Mouse (Mus musculus): Measurements from ENCODE around the gene Mfsd2b. TPM values are rescaled to one million over a fixed set of nuclear protein-coding genes. Genes with fewer than 3 reads are reported as not detected.

Gene Mfsd2b
- total RNA-seq, 2 experiments from 2014 or later, result 5.2 to 5.9 TPM

DNA sequence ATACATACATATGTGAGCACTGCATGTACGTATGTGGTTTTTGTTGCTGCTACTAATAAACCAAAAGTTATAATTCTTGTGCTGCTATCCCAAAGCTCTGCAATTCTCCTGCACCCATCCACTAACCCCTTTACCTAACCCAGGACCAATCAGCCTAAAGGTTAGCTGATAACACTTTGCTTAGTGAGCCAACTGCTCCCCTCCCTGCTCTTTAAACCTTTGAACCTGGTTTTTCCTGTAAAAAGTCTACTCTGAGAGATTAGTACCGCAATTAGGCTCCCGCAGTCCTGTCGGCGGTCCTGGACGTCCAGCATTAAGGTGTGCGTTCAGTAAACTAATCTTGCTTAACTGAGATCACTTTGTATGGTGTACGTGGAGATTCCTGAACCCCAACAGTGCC lies 1.5 kb upstream of the Mfsd2b start:
- no peak for DNase-seq (ENCODE audit: low spot score in 2 of 2)

DNA sequence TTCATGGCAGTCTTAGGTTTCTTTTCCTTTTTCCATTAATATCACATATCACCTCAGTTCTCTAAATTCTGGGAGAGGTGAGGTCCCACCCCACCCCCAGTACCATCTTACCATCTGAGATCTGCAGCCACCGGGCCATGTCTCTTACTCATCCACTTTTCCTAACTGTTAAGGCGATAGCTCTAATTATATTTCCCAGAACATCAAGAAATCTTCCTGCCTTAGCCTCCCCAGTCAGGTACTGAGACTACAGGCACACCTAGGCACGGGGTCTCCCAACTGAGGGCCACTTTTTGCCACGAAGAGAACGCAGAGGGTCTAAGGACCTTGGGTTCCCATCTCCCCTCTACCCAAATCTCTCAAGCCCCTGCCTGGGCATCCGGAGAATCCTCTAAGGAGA lies 628 bp downstream of the Mfsd2b start:
- no peak for DNase-seq (ENCODE audit: low spot score in 2 of 2)

DNA sequence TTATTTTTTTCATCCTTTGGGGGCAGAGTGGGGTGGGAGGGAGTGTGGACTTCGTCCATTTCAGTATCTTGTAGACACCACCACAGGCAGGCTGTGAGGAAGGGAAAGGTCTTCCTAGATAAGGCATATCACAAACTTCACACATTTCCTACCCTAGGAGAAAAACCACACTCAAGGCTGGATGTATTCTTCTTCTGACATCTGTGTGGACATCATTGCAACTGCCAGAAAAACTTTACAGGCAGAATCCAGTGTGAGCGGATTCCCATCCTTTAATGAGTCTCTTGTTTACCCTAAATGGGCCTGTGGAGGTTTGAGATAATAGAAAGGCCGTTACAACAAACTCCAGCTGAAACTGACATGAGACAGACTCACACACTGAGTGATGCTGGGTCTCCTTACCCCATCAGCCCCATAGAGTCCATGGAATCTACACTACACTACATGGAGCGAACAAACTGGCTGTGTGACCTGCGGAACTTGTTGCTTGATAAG lies 1.1 kb downstream of the Mfsd2b start:
- no peak for DNase-seq (ENCODE audit: low spot score in 2 of 2)

DNA sequence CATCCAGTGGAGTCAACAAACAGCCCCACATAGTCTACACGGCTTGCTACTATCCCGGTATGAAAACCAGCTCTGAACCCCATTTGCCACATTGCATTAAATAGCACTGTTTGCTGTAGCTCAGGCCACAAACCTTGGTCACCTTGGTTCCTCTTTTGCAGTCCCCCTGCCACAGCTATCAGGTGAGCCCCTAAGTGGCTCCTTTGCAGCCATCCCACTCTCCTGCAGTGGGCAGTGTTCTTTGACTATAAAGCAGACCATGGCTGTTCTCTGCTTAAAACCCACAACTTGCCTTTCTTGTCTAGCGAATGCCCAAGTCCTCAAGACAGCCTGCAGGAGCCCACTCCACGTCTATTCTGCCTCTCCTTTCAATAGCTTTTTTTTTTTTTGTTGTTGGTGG lies 1.9 kb downstream of the Mfsd2b start:
- DNase-seq (ENCODE audit: low spot score in 2 of 2), result no peak

DNA sequence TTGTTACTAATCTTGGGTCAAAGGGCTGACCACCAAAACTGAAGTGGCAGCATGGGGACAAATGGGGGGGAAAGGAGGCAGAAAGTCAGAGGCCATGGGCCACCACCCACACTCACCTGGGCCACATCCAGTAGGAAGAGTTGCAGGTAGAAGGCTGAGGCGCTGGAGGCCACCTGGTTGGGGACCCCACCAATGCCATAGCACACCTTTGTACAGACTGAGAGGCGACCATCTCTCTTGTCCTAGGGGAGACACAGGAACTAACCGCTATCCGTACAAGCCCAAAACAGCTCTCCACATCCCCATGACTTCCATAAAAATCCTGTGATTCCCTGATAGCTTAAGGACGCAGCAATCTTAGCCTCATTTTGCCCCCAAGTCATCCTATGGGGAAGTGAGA lies 2.9 kb downstream of the Mfsd2b start:
- DNase-seq (ENCODE audit: low spot score in 2 of 2), result no peak

DNA sequence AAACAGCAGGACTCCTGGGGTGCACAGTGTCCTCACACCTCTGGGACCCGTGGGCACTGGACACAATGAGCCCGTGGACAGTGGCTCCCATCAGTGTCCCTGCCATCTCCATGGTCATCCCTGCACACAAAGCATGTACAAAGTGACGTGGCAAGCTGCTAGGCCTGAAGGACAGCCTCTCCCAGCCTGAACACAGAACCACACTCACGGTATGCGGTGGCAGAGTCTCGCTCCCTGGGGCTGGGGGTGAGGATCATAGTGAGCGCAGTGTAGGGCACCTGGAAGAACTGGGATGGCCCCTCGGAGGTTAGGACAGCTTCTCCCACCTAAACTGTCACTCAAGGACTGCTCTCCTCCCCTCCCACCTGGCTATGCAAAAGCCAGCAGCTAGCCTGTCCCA lies 5.2 kb downstream of the Mfsd2b start:
- DNase-seq (ENCODE audit: low spot score in 2 of 2), result no peak

DNA sequence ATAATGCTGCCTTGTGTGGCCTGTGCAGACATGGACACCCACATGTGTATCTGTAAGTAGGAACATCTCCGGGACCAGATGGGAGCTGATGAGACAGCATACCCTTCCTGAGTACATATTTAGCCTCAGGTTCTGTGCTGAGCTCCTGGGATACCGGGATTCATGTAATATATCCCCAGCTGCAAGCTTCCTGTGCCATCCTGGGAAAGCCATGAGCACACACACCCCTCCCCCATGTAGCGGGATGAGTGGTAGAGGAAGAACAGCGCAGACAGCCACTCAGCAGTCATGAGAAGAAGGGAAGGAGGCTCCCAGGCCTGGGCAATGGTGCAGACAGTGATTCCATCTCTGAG lies 9.8 kb downstream of the Mfsd2b start:
- DNase-seq (ENCODE audit: low spot score in 2 of 2), result no peak

DNA sequence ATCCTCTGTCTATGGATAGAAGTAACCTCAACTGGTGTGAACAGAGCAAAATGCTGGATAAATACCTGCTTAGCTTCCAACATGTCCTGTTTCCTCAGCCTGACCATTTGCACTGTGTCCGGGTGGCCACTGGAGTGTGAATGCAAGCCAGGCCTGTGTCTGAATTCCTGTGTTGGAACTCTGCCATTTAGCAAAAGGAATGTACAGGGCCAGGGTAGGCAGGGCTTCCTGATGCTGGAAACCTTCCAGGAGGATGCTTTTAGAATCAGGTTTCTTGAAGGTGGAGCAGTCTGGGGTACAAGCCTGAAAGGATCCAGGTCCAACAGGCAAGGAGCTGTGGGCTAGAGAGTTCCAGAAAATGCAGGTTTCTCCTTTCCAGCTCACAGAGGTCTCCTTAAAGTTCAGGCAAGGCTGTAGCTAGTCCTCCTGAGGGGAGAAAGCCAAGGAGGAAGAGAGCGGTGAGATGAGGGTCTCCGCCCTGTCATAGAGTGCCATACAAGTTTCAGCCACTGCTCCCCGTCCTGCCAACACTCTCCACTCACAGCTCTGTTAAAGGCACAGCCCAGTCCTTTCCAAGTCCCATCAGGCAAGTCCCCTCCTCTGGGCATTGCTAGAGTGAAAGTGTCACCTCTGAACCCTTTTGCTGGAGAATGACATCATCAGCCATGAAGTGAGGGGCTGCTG lies 10.4 kb downstream of the Mfsd2b start:
- no peak for DNase-seq (ENCODE audit: low spot score in 2 of 2)

DNA sequence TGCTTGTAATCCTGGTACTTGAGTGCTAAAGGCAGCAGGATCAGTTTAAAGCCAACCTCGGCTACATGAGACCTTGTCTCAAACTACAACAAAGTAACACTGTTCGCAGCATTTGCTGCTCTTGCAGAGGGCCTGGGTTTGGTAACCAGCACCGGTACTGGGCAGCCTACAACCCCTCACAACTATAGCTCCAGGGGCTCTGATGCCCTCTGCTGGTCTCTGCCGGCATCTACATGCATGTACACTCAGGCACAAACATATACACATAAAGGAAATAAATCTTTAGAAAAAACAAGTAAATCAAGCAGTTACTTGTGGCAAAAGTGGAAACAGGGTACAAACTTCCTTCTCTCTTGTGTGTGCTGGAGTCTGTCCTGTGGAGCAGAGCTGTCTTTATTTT lies 11.5 kb downstream of the Mfsd2b start:
- no peak for DNase-seq (ENCODE audit: low spot score in 2 of 2)

DNA sequence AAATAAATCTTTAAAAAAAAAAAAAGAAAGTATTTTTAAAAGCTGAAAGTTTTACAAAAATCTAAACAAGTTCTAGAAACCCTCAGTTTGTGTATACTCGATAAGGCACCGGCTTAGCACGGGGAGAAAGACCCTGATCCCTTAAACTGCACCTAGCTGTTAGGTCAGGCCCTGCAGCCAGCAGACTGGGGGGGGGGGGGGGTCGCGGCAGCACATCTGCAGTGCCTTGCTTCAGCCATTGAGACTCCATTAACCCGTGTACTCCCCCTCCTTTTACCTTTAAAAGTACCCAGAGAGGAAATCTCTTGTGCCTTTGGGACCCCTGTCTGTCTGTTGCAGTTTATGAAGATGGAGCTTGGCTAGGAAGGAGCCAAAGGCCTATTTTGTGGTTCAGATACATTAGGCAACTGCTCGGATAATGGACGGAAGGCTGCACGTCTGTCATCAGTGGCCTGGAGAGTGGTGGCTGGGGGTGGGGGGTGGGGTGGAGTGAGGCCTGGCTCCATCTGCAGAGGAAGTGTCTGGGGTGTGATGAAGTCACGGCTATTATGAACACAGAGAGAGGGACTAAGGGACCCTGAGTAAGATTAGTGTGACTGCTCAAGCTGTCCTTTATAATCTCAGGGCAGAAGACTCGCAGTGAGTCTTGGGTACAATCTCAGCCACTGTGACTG lies 14.8 kb downstream of the Mfsd2b start:
- DNase-seq (ENCODE audit: low spot score in 2 of 2), result no peak

DNA sequence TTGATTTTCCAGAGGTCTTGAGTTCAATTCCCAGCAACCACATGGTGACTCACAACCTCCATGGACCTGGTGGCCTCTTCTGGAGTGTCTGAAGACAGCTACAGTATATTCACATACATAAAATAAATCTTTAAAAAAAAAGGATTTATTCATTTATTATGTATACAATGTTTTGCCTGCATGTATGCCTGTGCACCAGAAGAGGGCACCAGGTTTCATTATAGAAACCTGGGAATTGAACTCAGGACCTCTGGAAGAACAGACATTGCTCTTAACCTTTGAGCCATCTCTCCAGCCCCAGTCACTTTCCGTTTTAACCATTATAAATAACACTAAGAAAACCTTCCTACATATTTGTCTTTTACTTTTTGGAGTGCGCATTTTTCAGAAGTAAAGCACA lies 17.3 kb downstream of the Mfsd2b start:
- DNase-seq (ENCODE audit: low spot score in 2 of 2), result no peak

DNA sequence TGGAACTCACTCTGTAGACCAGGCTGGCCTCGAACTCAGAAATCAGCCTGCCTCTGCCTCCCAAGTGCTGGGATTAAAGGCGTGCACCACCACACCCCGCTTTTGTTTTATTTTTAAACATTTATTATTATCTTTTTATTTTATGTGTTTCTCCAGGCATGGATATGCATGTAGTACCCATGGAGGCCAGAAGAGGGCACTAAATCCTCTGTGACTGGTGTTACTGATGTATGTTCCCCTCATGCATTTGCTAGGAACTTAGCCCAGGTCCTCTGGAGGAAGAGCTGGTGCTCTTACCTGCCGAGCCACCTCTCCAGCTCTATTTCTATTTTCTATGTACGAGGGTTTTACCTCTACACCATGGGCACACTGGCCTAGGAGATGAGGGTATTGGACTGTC lies 18.0 kb downstream of the Mfsd2b start:
- no peak for DNase-seq (ENCODE audit: low spot score in 2 of 2)

DNA sequence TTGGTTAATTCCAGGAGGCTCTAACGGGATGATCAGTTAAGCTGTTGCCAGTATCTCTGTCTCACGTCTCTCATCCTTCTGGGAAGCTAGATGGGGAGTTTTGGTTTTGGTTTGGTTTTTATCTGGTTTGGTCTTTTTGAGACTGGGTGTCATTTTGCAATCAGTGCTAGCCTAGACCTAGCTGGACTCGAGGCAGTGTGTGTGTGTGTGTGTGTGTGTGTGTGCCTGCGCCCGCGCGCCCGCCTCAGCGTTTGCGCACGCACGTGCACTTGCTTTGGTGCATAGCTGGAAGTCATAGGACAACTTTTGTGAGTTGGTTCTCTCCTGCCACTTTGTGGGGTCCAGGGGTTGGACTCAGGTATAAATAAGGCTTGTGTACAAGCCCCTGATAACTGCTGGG lies 30.4 kb downstream of the Mfsd2b start:
- DNase-seq (ENCODE audit: low spot score in 2 of 2), result no peak

DNA sequence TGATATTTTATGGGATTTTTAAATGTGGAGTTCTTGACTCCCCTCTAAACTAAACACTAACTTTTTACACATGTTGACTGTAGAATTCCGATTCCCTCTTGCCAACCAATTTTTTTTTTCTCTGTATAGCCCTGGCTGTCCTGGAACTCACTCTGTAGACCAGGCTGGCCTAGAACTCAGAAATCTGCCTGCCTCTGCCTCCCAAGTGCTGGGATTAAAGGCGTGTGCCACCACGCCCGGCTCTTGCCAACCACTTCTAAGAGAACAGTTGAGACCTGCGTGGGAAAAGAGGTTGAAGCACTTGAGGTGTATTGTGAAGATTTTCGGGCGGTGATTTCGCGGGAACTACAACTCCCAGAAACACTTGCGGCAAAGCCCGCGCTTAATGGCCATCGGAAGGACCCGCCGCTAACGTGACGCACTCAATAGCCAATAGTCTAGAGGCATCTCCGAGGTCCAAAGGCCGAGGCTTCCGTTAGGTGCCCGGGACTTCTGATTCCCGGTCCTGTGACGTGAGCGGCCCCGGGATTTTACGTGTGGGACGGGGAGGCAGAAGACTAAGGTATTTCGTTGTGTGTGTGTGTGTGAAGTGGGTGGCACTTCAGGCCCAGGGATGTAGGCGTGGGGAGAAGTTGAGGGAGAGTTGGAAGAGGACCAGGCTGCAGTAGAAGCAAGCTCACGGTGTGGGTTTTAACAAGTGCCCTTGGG lies 31.1 kb downstream of the Mfsd2b start, which contains the start of gene Wdcp:
Wdcp (plus strand) TSS at position 414 of the 708 bp plus-strand sequence.
- DNase-seq (ENCODE audit: low spot score in 2 of 2), result peak; percentile 48 to 71

DNA sequence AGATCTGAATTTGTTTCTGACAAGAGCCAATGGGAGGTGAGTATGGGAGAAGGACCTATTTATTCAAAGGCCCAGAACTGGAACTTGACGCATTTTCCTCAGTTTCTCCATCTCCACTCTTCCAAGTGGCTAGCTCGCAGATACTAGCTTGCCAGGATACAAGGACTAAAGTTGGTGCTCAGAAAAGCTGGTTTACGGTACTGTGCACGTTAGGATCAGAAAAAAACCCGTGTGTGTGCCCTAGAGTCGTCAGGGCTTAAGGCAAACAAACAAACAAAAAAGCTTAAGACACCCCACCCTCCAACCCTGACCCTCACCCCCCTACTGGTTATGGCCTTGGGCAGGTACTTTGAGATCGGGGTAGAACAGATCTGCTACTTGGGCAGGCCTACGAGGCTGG lies 31.7 kb downstream of the Mfsd2b start:
- DNase-seq (ENCODE audit: low spot score in 2 of 2), result no peak

DNA sequence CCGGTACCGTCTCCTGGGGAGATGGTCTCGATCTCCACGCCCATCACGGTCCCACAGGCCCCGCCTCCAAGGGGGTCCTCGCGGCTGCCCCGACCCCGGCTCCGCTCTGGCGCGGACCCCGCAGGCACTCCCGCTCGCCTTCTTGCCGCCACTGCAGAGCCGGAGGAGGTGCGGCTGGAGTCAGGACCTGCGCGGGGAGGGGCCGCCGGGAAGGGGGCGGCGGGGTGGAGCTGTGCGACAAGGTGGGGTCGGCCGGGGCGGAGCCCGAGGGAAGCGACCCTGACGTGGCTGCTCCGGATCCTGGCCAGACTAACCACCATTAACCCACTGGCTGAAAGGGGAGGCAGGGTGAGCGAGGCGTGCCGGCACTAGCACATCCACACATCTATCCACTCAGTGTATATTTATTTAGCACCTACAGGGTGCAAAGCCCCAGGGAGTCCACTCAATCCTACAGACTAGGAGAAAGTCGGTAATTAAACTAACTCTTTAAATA lies 32.7 kb downstream of the Mfsd2b start, which contains the start of gene Fkbp1b:
Fkbp1b (minus strand) TSS at position 200 of the 496 bp plus-strand sequence.
- DNase-seq (ENCODE audit: low spot score in 2 of 2), result peak in 1 of 2 experiments; percentile 10

DNA sequence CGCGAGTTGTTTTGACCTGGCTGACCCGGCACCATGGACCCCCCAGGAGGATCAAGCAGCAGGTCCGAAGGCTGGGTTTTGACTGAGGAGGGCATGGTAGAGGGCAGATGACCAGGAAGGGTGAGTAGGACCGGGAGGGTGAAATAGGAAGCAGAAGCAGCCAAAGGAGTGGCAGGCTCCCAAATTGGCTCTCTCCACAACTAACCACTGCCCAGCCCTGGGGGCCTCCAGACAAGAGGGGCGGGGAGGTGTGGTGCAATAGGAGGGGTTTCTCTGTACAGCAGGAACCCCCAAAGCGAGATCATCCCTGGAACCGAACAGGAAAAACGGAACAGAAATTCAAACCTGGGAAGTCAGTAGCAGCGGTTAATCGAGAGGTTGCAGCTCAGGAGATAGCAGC lies 33.4 kb downstream of the Mfsd2b start:
- DNase-seq (ENCODE audit: low spot score in 2 of 2), result no peak

DNA sequence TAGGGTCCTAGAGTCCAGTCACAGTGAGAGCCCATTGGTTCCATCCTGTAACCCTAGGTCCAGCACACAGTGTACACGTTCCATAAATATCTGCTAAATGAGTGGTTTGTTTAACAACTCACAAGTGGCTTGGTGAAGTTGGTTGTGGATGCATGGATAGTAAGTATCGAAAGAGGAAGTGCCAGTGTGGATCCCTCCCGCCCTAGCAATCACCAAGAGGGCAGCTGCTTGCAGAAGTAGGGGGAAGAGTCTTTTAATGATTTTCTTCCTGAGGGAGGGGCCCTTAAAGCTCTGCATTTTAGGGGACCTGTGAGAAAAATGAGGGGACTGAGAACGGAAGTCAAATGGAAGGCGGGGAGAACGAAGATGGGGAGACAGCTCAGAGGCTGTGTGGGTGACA lies 34.1 kb downstream of the Mfsd2b start:
- no peak for DNase-seq (ENCODE audit: low spot score in 2 of 2)

DNA sequence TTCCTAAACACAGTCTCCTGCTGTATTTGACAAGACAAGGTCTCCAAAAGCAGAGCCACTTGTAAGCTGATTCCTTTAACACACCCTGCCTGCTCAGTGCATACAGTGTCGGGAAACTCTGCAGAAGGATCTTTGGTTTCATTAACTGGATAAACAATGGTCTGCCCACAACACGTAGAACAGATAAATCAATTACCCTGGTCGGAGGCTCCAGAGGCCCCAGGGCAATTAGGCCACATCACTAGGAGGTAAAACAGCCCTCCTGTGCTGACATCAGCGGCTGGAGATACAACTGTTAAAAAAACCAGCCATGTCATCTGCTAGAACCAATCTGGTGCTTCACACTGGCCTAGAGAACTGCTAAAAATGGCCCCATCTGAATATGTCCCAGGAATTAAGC lies 37.2 kb downstream of the Mfsd2b start:
- no peak for DNase-seq (ENCODE audit: low spot score in 2 of 2)

DNA sequence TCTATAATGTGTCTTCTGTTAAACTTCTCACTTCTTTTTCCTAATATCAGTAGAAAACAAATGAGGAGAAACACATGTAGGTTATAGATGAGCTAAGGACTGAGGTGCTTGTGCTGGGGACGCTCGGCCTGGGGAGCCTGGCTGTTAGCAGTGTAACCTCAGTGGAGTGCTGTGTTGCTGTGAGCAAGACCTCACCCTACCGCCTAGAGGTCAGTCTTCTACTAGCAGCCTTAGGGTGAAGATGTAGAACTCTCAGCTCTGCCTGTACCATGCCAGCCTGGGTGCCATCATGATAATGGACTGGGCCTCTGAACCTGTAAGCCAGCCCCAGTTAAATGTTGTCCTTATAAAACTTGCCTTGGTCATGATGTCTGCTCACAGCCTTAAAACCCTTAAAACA lies 46.9 kb downstream of the Mfsd2b start:
- DNase-seq (ENCODE audit: low spot score in 2 of 2), result no peak

DNA sequence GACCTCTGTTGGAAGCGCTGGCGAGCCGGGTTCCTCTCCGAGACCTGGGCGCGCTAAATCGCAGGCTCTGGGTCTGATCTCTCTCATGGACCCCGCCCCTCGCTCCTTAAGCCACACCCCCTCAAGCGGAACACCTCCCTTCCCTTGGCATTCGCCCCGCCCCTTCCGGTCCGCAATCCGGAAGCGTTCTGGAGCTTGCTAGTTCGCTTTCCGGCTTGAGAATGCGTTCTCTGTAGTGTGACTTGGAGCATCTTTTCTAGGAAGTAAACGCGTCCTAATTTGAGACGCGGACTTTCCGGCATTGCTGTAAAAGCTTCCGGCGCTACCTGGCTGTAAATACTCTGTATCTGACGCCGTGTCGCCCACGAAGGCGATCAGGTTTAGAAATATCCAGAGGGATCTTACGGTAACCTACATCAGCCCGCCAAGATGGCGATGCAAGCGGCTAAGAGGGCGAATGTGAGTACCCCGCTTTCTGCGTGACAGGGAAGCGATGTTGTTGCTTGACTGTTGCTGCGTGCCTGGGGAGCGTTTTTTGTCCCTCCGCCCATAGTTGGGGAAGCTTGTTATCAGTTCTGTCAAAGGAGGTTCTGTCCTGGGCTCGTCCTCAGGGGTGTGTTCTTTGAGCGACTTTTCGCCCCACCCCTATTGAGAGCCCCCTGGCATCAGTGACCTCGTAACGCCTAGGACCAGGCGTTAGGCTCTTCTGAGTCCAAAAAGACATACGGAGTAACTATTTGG lies 56.6 kb downstream of the Mfsd2b start, which contains the start of gene Sf3b6:
Sf3b6 (plus strand) TSS at position 184 of the 741 bp plus-strand sequence.
- DNase-seq (ENCODE audit: low spot score in 2 of 2), result peak; percentile 96 to 99
